Mouse (Mus musculus): ENCODE results near the gene Ago4.
"Not testable (repeated sequence)": the region's sequence is repeated elsewhere in the genome, so short reads cannot be mapped to it uniquely, and the experiment has no call there.

The Ago4 gene

GRCm38 (mm10) chr4:126532827-126533728 is at the start of gene Ago4:
Gene Ago4 (minus strand): TSS chr4:126533472.
- peak; percentile 85 for DNase-seq

- no peak for DNase-seq
These were observed 45.8 kb upstream of the Ago4 start for GRCm38 (mm10) chr4:126579077-126579476.

GRCm38 (mm10) chr4:126577920-126578319 is 44.6 kb upstream of the Ago4 start:
- no peak for DNase-seq

GRCm38 (mm10) chr4:126576281-126576680 is 43.0 kb upstream of the Ago4 start:
- no peak for DNase-seq

GRCm38 (mm10) chr4:126569783-126570182 is 36.5 kb upstream of the Ago4 start:
- no peak for DNase-seq

GRCm38 (mm10) chr4:126567243-126567642 is 34.0 kb upstream of the Ago4 start:
- peak; percentile 30 for DNase-seq

- no peak for DNase-seq
These were observed 30.5 kb upstream of the Ago4 start for GRCm38 (mm10) chr4:126563798-126564197.

- peak; percentile 92 for DNase-seq
These were observed 23.8 kb upstream of the Ago4 start, which contains the start of gene Clspn for GRCm38 (mm10) chr4:126556809-126557711. Gene Clspn (plus strand): TSS chr4:126556935.

- peak; percentile 14 for DNase-seq
These were observed 21.2 kb upstream of the Ago4 start for GRCm38 (mm10) chr4:126554462-126554861.

- no peak for DNase-seq
These were observed 20.4 kb upstream of the Ago4 start for GRCm38 (mm10) chr4:126553685-126554084.

GRCm38 (mm10) chr4:126553105-126553504 is 19.8 kb upstream of the Ago4 start:
- DNase-seq, result no peak

- no peak for DNase-seq
These were observed 18.9 kb upstream of the Ago4 start for GRCm38 (mm10) chr4:126552136-126552535.

GRCm38 (mm10) chr4:126546183-126546582 is 12.9 kb upstream of the Ago4 start:
- no peak for DNase-seq

- no peak for DNase-seq
These were observed 12.4 kb upstream of the Ago4 start for GRCm38 (mm10) chr4:126545703-126546102.

GRCm38 (mm10) chr4:126545016-126545415 is 11.7 kb upstream of the Ago4 start:
- no peak for DNase-seq

- no peak for DNase-seq
These were observed 9.6 kb upstream of the Ago4 start for GRCm38 (mm10) chr4:126542838-126543237.

- DNase-seq, result no peak
These were observed 7.3 kb upstream of the Ago4 start for GRCm38 (mm10) chr4:126540487-126541071.

- DNase-seq, result no peak
These were observed 3.6 kb upstream of the Ago4 start for GRCm38 (mm10) chr4:126536865-126537264.

GRCm38 (mm10) chr4:126535631-126536030 is 2.4 kb upstream of the Ago4 start:
- DNase-seq, result not testable (repeated sequence)

- DNase-seq, result no peak
These were observed 428 bp upstream of the Ago4 start for GRCm38 (mm10) chr4:126533729-126534070.

GRCm38 (mm10) chr4:126532292-126532691 is 980 bp downstream of the Ago4 start:
- DNase-seq, result no peak

- no peak for DNase-seq
These were observed 6.4 kb downstream of the Ago4 start for GRCm38 (mm10) chr4:126526828-126527227.

- no peak for DNase-seq
These were observed 7.1 kb downstream of the Ago4 start for GRCm38 (mm10) chr4:126526164-126526563.

Measured in kidney, postnatal 14 days (tissue).